Mouse (Mus musculus) MN1 (cell line): ENCODE measurements at regions not wholly inside any gene's neighbourhood (a gene's known extent, or its start where the extent isn't known, plus 50 kb on each side); places are given as distances from the start of the nearest gene placed in this dataset.

Source experiments
- DNase-seq: peaks from one replicate; pipeline ENCODE4 v3.0.0-alpha.2; 2016; ENCODE audit warnings: low spot score

DNA sequence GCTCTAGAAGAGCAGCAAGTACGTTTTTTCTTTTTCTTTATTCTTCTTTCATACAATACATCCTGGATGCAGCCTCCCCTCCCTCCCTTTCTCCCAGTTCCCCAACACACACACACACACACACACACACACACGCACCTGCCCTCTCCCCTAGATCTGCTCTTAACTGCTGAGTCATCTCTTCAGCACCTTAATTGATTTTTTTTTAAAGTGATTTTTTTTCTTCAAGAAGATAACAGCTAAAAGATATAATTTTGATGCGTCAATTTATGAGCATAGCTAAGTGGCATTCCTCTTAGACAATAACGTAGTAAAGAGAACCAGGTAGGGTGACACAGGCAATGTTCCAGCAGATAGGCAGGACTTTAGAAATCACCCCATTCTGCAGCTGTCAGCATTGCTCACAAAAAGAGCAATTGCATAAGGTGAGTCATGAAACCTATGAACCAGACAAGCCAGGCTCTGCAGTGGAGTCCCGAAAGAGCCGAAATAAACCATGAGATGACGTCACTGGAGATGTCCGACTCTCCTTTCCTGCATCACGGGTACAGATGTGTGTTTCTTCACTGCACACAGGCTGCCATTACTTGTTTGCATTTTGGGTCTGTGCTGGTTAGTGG is 63.9 kb upstream of the Tnrc6a start:
- DNase-seq: no peak

GRCm38 (mm10) chr7:123063264-123064011 is 60.2 kb upstream of the Tnrc6a start:
- DNase-seq: no peak

- no peak for DNase-seq
Measured at GRCm38 (mm10) chr7:123065951-123066351, 57.7 kb upstream of the Tnrc6a start.

DNA sequence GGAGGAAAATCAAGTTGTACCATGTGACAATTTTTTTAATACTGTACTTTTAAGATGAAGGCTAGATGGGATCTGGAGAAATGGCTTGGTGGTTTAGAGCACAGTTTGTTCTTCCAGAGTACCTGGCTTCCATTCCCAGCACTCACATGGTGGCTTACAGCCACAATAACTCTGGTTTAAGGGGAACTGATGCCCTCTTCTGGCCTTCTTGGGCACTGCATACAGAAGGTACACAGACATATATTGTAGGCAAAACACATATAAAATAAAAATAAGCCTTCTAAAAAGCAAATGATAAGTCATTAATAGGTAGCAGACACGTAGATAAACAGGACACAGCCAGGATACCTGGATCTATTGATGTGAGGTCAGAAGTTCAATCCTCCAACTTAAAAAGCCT is 56.3 kb upstream of the Tnrc6a start:
- no peak for DNase-seq

- no peak for DNase-seq
Measured at GRCm38 (mm10) chr7:123068241-123068640, 55.4 kb upstream of the Tnrc6a start.

- DNase-seq: peak; percentile 86
Measured at GRCm38 (mm10) chr7:123068715-123069273, 54.9 kb upstream of the Tnrc6a start.

DNA sequence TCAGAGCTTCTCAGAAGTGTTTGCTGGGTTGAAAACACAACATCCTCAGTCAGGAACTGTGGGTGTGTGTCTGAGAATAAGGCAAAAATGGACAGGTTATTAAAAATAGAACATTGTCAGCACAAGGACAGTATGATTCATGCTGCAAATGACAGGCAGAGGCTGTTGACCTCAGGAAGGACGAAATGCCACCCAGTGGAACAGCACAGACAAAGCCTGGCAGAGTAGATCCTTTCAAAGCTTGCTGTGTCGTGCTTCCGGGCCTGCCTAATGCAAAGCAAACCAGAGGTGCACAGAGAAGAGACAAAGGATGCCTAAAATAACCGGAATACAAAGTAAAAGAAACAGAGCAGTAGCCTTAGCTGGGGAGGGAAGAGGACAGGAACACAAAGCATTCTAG is 54.4 kb upstream of the Tnrc6a start:
- peak; percentile 62 for DNase-seq

GRCm38 (mm10) chr7:123070861-123071260 is 52.8 kb upstream of the Tnrc6a start:
- no peak for DNase-seq
